Mouse (Mus musculus) thymus, postnatal 14 days (tissue): ENCODE data around the gene L3mbtl3.

ENCODE experiments used
- DNase-seq: peaks from one replicate; pipeline ENCODE4 v3.0.0; 2021

The L3mbtl3 gene

DNA sequence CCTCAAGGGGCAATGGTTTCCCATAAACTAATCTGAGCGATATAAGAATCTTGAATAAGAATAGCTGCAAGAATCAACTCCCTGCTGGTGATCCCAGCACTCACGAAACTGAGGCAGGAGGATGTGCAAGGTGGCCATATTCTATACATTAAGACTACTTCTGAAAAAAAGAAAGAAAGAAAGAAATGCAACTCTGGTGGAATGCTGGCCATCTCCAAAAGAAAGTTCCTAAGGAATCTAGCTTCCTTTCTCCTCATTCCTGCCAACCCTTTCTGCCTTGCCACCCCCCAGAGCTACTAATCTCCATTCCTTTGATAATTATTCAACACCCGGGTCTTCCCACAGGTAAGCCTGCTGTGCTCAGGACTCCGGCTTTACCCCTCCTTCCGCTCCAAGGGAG lies 41.8 kb downstream of the L3mbtl3 start:
- DNase-seq: no peak

DNA sequence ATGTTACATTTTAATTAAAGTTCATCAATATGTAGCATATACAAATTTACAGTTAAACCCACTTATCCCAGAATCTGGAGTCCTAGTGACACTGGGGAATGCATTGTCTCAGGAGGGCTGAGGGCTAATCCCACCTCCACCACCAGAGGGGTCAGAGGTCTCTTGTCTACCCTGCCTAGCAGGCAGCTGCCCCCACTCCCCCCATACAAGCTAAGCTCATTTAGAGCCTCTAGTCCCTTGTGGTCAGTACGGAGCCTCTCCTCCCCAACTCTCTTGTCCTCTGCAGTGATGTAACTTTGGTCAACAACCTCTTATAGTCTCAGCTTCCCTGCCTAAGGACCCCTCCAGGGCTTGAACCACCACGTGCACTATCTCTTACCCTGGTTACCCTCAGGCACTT lies 43.0 kb downstream of the L3mbtl3 start:
- no peak for DNase-seq

DNA sequence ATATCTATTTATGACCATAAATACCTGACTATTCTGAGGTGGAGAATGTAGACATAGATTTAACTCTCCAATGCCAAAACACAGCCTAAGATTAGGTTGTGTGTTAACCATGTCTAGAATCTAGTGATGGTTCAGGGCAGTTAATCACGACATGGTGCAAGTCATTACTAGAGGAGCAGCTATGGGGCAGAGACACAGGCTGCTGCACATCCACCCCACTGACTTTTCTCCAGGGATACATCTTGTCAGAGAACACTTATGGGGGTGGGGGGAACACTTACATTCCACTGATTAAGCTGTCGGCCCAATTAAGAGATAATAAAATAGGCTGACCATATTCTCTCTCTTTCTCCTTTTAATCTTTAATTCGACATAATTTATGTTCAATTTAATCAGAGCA lies 46.9 kb downstream of the L3mbtl3 start:
- DNase-seq: no peak

- DNase-seq: no peak
These were observed 47.9 kb downstream of the L3mbtl3 start for GRCm38 (mm10) chr10:26327691-26328542.

DNA sequence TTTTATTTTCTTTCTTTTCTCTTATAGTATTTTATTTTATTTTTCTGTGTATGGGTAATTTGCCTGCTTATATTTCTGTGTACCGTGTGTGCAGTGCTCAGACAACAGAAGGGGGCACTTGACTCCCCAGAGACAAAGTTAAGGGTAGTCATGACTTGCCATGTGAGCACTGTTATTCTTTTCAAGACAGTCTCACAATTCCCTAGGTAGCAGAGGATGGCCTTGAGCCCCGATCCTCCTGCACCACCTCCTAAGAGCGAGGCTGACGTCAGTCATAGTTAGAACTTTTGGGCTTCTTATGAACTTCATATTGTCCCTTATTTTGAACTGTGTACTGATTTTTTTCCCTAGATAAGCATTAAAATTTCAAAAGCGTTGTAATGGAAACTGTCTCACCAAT lies 48.5 kb downstream of the L3mbtl3 start:
- DNase-seq: no peak

- DNase-seq: peak; percentile 66
These were observed 50.5 kb downstream of the L3mbtl3 start for GRCm38 (mm10) chr10:26325320-26325719.

DNA sequence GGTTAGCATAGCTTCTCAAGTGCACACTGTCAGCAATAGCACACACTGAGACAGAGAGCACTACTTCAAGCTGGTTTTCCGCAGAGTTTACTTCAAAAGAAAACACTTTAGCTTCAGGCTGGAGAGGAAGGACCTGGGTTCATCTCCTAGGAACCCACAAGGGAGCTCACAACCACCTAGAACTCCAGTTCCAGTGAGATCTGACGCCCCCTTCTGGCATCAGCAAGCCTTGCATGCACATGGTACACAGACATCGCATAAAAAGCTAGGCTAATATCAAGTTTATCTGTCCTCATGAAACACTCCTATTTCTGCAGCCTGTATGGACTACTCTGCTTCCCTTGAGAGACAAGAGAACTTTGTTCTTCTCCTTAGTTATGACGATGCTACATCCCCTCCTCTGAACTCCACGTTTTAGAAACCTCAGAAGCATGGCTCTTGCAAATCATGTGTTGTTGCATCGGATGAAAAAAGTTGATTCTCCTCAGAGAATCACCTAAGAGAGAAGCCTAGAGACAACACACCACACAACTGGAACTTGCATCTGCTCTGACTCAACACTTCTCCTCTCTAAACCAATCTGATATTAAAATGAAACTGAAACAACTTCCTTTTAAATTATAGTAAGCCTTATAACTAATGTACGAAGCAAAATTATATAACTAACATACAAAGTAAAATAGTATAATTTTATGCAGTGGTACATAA lies 53.3 kb downstream of the L3mbtl3 start:
- peak; percentile 66 for DNase-seq

DNA sequence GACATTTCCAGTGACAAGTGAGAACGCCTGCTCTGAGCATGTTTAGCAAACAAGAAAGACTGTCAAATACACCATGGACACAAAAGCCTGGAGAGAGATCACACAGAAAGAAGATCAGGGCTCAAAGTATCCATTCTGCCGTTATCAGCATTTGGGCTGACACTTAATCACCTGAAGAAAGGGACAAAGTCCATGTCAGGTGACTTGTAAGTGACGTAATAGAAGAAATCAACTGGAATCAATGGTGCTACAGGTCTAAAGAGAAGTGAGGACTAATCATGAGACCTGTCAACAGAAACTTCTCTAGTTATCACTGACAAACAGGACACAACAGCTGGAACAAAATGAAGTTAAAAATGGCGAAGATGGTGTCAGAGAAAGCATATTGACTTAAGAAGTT lies 55.1 kb downstream of the L3mbtl3 start:
- DNase-seq: no peak

DNA sequence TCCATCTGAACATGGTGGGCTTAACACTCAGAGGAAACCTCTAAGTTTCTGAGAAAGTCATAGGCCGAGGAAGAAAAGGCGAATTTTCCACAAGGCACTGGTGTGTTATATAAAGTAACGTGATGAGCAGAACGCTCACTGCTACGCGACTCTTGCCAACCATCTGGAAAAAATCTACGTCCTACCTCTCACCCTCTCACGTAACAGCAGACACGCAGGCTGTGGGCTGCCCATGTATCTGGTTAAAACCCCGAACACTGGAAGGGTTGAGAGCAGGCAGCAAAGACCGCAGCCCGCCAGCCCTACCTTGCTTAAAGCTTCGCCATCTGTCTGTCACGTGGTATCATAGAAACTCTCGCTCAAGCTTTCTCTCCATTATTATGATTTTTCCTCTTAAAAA lies 61.4 kb downstream of the L3mbtl3 start:
- no peak for DNase-seq

- no peak for DNase-seq
These were observed 72.3 kb downstream of the L3mbtl3 start for GRCm38 (mm10) chr10:26303485-26303884.

GRCm38 (mm10) chr10:26302336-26302735 lies 73.4 kb downstream of the L3mbtl3 start:
- no peak for DNase-seq

DNA sequence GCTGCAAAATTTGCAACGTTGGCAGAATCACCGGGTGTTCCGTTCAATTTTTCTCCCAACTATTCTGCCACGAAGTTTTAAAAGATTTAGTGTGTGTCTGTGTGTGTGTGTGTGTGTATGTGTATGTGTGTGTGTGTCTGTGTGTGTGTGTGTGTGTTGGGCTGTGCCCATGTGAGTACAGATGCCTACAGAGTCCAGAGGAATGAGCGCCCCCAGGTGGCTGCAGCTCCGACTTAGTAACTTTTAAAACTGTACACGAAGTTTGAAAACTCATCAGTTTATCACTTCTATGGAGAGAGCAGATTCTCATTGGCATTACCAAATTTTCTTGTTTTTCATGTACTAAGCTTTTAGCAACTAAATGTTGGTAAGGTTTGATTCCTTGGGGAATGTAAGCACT lies 78.1 kb downstream of the L3mbtl3 start:
- DNase-seq: peak; percentile 11

DNA sequence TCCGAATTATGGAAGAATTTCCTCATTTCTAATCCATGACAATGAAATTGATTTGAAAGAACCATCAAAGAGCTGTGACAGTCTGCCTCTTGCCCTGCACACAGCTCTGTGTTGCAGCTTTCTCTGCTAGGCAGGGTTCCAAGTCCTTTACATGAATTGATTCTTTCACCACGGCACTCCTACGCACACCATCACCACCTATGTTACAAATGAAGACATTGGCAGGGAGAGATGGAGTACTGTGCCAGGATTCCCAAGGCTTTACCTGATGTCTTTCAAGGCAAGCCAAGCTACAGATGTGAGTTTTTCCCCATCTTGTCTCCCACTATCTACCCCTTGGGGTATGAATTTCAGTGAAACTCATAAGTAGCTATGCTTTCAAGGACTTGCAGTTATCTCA lies 78.6 kb downstream of the L3mbtl3 start:
- no peak for DNase-seq

DNA sequence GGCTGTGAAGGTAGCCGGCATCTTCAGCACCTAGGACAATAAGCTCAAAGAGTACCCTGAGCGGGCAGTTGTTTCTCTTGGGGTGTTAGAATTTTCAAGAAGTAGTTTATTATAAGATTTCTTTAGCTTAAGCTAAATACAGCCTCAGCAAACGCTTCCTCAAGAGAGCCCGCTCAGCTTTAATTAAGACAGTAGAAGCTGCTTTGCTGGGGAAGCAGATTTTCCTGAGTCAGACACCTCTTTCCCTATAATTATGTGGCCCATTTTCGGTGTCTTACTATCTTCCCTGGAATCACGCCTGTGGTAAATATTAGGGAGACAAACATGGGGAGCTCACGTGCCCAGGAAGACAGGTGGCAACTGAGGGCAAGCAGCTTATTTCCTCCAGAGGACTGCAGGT lies 88.6 kb downstream of the L3mbtl3 start:
- DNase-seq: no peak

GRCm38 (mm10) chr10:26280009-26280408 lies 95.8 kb downstream of the L3mbtl3 start:
- DNase-seq: no peak

- no peak for DNase-seq
These were observed 100.4 kb downstream of the L3mbtl3 start for GRCm38 (mm10) chr10:26275414-26275813.

DNA sequence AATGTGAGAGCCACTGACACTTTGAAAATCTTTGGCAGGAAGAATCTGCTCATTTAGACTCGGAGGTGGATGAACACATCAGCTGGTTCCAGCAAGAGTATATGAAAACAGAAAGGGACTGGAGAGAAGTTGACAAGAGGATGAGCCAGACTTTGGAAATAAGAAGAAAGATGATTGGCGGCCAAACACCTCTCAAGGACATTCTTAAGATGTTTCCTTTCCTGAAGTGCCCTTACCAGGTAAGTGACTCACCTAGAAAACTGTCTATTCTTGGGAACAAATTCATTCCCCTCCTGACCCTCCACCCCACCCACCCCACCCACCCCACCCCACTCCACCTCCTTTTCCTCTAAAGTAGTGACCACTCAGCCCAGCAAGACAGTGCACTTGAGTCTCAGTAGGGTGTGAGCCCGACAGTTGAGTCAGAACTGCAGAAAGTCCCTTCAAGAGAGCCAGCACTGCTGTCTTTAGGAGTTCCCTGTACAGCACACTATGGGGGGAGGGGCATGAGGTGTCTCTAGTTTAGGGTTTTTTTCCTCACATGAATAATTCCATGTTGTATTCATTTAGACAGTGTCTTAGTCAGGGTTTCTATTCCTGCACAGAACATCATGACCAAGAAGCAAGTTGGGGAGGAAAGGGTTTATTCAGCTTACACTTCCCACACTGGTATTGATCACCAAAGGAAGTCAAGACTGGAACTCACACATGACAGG lies 111.9 kb downstream of the L3mbtl3 start:
- no peak for DNase-seq

GRCm38 (mm10) chr10:26259908-26260307 lies 115.9 kb downstream of the L3mbtl3 start:
- DNase-seq: no peak

GRCm38 (mm10) chr10:26249426-26250165 lies 126.2 kb downstream of the L3mbtl3 start:
- no peak for DNase-seq

GRCm38 (mm10) chr10:26244466-26244865 lies 131.3 kb downstream of the L3mbtl3 start:
- no peak for DNase-seq

DNA sequence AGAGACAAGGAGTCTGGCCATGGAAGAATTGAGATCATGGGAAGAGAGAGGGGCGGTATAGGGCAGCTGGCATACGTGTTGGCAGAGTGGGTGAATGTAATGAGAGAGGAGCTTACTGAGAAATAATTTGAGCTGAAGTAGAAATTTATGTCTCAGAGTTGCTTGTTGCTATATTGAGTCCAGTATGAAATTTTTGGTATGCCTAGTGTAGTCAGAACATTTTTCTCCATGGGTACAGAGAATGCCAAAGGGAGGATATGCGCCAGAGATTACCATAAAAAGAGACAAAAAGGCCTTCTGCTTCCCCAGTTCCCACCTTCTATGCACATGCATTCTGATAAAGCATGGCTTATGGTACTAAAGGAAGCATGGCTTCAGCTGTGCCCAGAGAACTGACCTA lies 132.6 kb downstream of the L3mbtl3 start:
- no peak for DNase-seq

GRCm38 (mm10) chr10:26239090-26239489 lies 136.7 kb downstream of the L3mbtl3 start:
- DNase-seq: no peak

DNA sequence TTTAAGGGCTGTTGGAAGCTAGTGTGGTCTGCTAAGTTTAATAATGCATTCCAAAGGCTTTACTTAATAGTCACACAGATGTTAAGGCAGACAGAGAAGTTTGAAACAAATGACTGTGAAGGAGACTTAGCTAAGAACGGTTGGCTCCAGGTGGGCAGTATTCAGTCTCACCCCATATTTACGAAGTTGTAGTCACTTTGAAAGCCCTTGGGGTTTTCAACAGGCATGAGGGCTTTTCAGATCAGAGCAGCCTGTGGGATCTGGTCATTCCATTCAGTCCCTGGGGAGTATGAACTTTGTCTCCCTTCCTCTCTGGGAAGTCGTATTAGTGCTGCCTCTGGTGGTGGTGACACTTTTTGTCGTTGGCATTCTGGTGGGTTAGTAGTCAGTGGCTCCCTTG lies 137.2 kb downstream of the L3mbtl3 start:
- DNase-seq: no peak
